Mouse (Mus musculus) liver, adult 2 months (tissue): ENCODE measurements around the gene Mpo. TPM values are rescaled to one million over a fixed set of nuclear protein-coding genes. Genes with fewer than 3 reads are reported as not detected.
A peak's percentile ranks its signal among the peaks of the same experiment; 100 is the strongest.

ENCODE experiments used
- DNase-seq: peaks from one replicate; pipeline ENCODE4 v3.0.0-alpha.2; 2011; ENCODE audit warnings: low read depth, low spot score; ENCODE audit errors: extremely low read depth
- H3K27ac ChIP-seq: fragments of 200-500 bp; replicated peaks from 2 replicates; pipeline ENCODE4 v1.5.1; 2012; ENCODE audit warnings: low read depth, mild to moderate bottlenecking, control low read depth, inconsistent platforms, low read length; ENCODE audit not compliant: insufficient read depth
- H3K27me3 ChIP-seq: fragments of 200-500 bp; 2 replicates; pipeline ENCODE4 v1.6.1; 2012; ENCODE audit warnings: mild to moderate bottlenecking, moderate library complexity, low read length, inconsistent platforms; ENCODE audit not compliant: control insufficient read depth, insufficient read depth
- H3K36me3 ChIP-seq: fragments of 200-500 bp; 2 replicates; pipeline ENCODE4 v1.6.1; 2012; ENCODE audit warnings: low read length, inconsistent platforms; ENCODE audit not compliant: control insufficient read depth, insufficient read depth
- H3K4me1 ChIP-seq: fragments of 200-500 bp; 2 replicates; pipeline ENCODE4 v1.6.1; 2011; ENCODE audit warnings: low read length; ENCODE audit not compliant: control insufficient read depth, insufficient read depth
- H3K4me3 ChIP-seq: fragments of 200-500 bp; 2 replicates; pipeline ENCODE4 v1.5.1; 2011; ENCODE audit warnings: low read depth, mild to moderate bottlenecking, control low read depth, low read length, moderate library complexity; ENCODE audit not compliant: insufficient read depth
- H3K79me2 ChIP-seq: fragments of 200-500 bp; 2 replicates; pipeline ENCODE4 v1.6.1; 2012; ENCODE audit warnings: inconsistent platforms, mild to moderate bottlenecking, low read length, moderate library complexity; ENCODE audit not compliant: control insufficient read depth, insufficient read depth
- H3K9ac ChIP-seq: fragments of 200-500 bp; 2 replicates; pipeline ENCODE4 v1.6.1; 2012; ENCODE audit warnings: low read depth, mild to moderate bottlenecking, control low read depth, inconsistent platforms, low read length
- CTCF ChIP-seq: fragments of 200-500 bp; IDR thresholded peaks from 2 replicates; pipeline ENCODE4 v1.5.1; 2011; ENCODE audit warnings: low read depth, low read length, control low read depth
- POLR2A ChIP-seq: fragments of 200-500 bp; IDR thresholded peaks from 2 replicates; pipeline ENCODE4 v1.6.1; 2011; ENCODE audit warnings: low read length, control low read depth; ENCODE audit not compliant: insufficient read depth; ENCODE audit errors: extremely low read depth
- WGBS: fragments of 180-500 bp; shearing (Covaris S2); methylation state at CpG from one replicate; pipeline ENCODE4 v1.1.7; 2018; 5-methylcytosine and 5-hydroxymethylcytosine counted together
- polyA plus RNA-seq: library from polyadenylated mRNA; depleted of rRNA; stranded (reverse); fragments of >200 nt; gene quantifications from 2 replicates; pipeline ENCODE4 v1.2.3, GENCODE M21; 2012
- total RNA-seq: library from RNA; depleted of rRNA; stranded (reverse); fragments of >200 nt; gene quantifications from 2 replicates; pipeline ENCODE4 v1.2.3, GENCODE M21; 2014

Gene Mpo
- total and polyA plus RNA-seq, 2 experiments, result 0.06 TPM; not detected in 1

DNA sequence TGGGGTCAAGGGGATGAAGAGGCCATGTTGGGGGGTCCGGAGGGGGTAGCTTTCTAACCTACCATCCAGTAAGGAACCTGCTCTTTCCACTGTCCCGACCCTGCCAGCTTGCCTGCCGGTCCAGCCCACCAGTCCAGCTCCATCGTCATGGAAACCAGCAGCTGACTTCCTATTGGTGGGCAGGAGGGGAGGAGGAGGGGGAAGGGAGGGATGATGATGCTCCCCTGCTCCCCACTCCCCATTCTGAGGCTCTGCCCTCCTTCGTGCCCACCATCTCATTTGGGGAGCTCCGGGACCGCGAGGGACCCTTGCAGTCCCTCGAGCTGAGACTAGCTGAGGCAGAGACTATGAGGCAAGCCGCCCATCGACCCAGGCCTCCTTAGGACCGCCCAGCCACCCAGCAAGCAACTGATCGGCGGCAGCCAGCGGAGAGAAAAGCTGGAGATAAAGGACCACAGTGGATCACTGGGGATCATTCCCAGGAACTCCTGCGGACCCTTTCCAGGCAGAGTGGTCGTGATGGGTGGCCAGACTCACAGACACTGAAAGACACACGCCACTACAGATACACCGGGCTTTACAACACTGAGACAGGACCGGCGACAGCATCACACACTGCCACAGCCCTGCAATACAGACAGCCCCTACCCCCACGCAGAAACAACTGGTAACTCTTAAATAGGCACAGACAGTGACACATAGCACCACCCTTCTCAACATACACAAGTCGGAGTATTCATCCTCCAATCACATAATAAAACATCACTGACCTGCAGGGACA, 32.9 kb upstream of the Mpo start, which contains the start of gene Tspoap1:
Gene Tspoap1 (plus strand): TSS at position 241 of the 781 bp plus-strand sequence.
- no peak within 1 kb of the TSS for H3K9ac ChIP-seq
- no peak within 1 kb of the TSS for H3K27ac ChIP-seq
- no peak within 1 kb of the TSS for H3K4me3 ChIP-seq
- 12% methylated on average over 23 of the region's 23 CpGs for WGBS
- TF ChIP-seq POLR2A (no peak), CTCF (no peak)
- H3K79me2 ChIP-seq, result 0 out of 2 replicates have a peak, but pooled peaks cover 3% of the 10 kb centered on the region
- H3K27me3 ChIP-seq, result peaks cover 12% of the 10 kb centered on the region
- no peaks in the 10 kb centered on the region for H3K36me3 ChIP-seq
- peaks cover 7% of the 10 kb centered on the region; the same call in 1 of the 2 replicates for H3K4me1 ChIP-seq
- DNase-seq, result no peak

- Histone ChIP-seq H3K27ac (no peak overlapping the region), H3K79me2 (0 out of 2 replicates have a peak, but pooled peaks cover 3% of the 10 kb centered on the region), H3K4me3 (no peak overlapping the region), H3K36me3 (no peaks in the 10 kb centered on the region), H3K27me3 (peaks cover 12% of the 10 kb centered on the region), H3K4me1 (peaks cover 7% of the 10 kb centered on the region; the same call in 1 of the 2 replicates), H3K9ac (no peak overlapping the region)
- no peak for DNase-seq
- WGBS, result 67% methylated on average over 11 of the region's 11 CpGs
- TF ChIP-seq CTCF, result no peak
- TF ChIP-seq POLR2A, result no peak
Measured at GRCm38 (mm10) chr11:87761181-87761721, 32.1 kb upstream of the Mpo start.

GRCm38 (mm10) chr11:87761806-87762701, 31.3 kb upstream of the Mpo start:
- Histone ChIP-seq H3K4me3 (no peak overlapping the region), H3K4me1 (peaks cover 7% of the 10 kb centered on the region; the same call in 1 of the 2 replicates), H3K27me3 (peaks cover 12% of the 10 kb centered on the region), H3K36me3 (no peaks in the 10 kb centered on the region), H3K27ac (no peak overlapping the region), H3K79me2 (no peaks in the 10 kb centered on the region), H3K9ac (no peak overlapping the region)
- TF ChIP-seq POLR2A (no peak), CTCF (no peak)
- WGBS, result 80% methylated on average over 14 of the region's 14 CpGs
- DNase-seq, result no peak

GRCm38 (mm10) chr11:87762702-87763385, 30.5 kb upstream of the Mpo start:
- TF ChIP-seq CTCF (no peak), POLR2A (no peak)
- Histone ChIP-seq H3K4me1 (peaks cover 7% of the 10 kb centered on the region; the same call in 1 of the 2 replicates), H3K27ac (no peak overlapping the region), H3K79me2 (no peaks in the 10 kb centered on the region), H3K27me3 (peaks cover 12% of the 10 kb centered on the region), H3K36me3 (no peaks in the 10 kb centered on the region), H3K4me3 (no peak overlapping the region), H3K9ac (no peak overlapping the region)
- DNase-seq, result no peak
- whole genome bisulfite sequencing, result 61% methylated on average over 12 of the region's 12 CpGs

DNA sequence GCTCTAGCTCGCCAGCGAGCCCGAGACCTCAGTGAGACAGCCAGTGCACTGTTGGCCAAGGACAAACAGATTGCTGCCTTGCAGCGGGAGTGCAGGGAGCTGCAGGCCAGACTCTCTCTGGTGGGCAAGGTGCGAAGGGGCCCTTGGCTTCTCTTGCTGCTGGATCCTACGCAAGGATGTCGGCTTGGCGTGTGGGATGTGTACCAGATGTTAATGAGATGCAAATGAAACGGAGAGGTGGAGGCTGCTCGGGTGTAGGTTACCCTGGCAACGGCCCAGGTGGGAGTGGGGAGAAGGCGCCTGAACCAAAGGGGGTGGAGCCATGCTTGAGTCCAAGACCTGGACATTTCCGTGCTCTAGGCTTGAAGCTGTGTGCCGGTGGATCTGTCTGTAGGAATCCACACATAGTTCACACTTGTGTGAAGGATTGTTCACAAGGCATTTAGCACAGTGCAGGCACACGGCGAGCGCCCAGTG, 29.8 kb upstream of the Mpo start:
- Histone ChIP-seq H3K27ac (no peak overlapping the region), H3K9ac (no peak overlapping the region), H3K4me1 (peaks cover 7% of the 10 kb centered on the region; the same call in 1 of the 2 replicates), H3K4me3 (peak overlapping the region; percentile 55; the same call in 1 of the 2 replicates), H3K27me3 (peaks cover 12% of the 10 kb centered on the region), H3K36me3 (no peaks in the 10 kb centered on the region), H3K79me2 (no peaks in the 10 kb centered on the region)
- WGBS, result 4% methylated on average over 17 of the region's 17 CpGs
- DNase-seq, result no peak
- no peak for TF ChIP-seq POLR2A
- TF ChIP-seq CTCF, result no peak
